Mouse (Mus musculus) brain, embryonic 14.5 days (tissue): Measurements from ENCODE around the gene Rnf7.

Experiments used
- CTCF ChIP-seq: fragments of 200-500 bp; IDR thresholded peaks from 2 replicates; pipeline ENCODE4 v1.5.1; 2012; ENCODE audit warnings: inconsistent platforms, mild to moderate bottlenecking, moderate library complexity, borderline replicate concordance; ENCODE audit not compliant: insufficient read depth, insufficient read length; ENCODE audit errors: extremely low read depth
- POLR2A ChIP-seq: fragments of 200-500 bp; IDR thresholded peaks from 2 replicates; pipeline ENCODE4 v1.6.1; 2012; ENCODE audit warnings: mild to moderate bottlenecking, inconsistent platforms, borderline replicate concordance; ENCODE audit not compliant: poor library complexity, insufficient read depth, insufficient read length, severe bottlenecking; ENCODE audit errors: extremely low read depth

- TF ChIP-seq CTCF: no peak
- no peak for TF ChIP-seq POLR2A
Observed at GRCm38 (mm10) chr9:96472356-96472755, 6.1 kb downstream of the Rnf7 start.
